Mouse (Mus musculus) olfactory bulb, adult 2 months (tissue): ENCODE results near the gene Tapbp.

Experiments
- CTCF ChIP-seq: fragments of 200-500 bp; IDR thresholded peaks from 2 replicates; pipeline ENCODE4 v1.5.1; 2012; ENCODE audit warnings: low read depth, mild to moderate bottlenecking, low read length, moderate library complexity; ENCODE audit not compliant: insufficient read depth
- POLR2A ChIP-seq: fragments of 200-500 bp; IDR thresholded peaks from 2 replicates; pipeline ENCODE4 v1.6.1; 2012; ENCODE audit warnings: mild to moderate bottlenecking, low read depth, low read length, moderate library complexity; ENCODE audit not compliant: insufficient read depth

DNA sequence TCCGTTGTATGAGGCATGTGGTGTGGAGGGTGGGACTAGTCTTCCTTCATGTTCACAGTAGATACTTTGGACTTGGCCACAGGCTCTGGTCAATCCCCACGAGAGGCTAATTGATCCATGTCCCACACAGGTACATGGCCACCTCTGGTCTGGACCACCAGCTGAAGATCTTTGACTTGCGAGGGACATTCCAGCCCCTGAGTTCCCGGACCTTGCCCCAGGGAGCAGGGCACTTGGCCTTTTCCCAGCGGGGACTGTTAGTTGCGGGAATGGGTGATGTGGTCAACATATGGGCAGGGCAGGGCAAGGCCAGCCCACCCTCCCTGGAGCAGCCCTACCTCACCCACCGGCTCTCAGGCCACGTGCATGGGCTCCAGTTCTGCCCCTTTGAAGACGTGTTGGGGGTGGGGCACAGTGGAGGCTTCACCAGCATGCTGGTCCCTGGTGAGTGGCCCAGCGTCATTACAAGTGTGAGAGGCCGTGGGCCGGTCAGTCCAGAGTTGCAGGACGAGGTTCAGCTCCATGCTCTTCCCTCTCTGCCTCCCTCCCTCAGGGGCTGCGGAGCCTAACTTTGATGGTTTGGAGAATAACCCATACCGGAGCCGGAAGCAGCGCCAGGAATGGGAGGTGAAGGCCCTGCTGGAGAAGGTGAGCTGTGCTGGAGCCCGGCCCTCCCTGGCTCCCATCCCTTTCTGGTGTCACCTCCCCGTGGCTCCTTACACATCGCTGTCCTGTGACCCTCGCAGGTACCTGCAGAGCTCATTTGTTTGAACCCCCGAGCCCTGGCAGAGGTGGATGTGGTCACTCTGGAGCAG lies 32.6 kb downstream of the Tapbp start:
- TF ChIP-seq POLR2A, result no peak
- no peak for TF ChIP-seq CTCF
